Mouse (Mus musculus) C2C12 (cell line): ENCODE results near the gene Gm8994.

Source experiments
- CEBPB ChIP-seq: IDR thresholded peaks from one replicate; pipeline ENCODE4 v1.6.1; 2011; ENCODE audit warnings: low read depth, mild to moderate bottlenecking, control low read depth, moderate library complexity
- CTCF ChIP-seq: IDR thresholded peaks from one replicate; pipeline ENCODE4 v1.5.1; 2011; ENCODE audit not compliant: control insufficient read depth, insufficient read depth, insufficient read length
- MAX ChIP-seq: IDR thresholded peaks from one replicate; pipeline ENCODE4 v1.6.1; 2011; ENCODE audit warnings: mild to moderate bottlenecking, control low read depth
- MYOD1 ChIP-seq: IDR thresholded peaks from one replicate; pipeline ENCODE4 v1.6.1; 2011; ENCODE audit warnings: low read depth; ENCODE audit not compliant: control insufficient read depth, insufficient read length
- MYOG ChIP-seq: IDR thresholded peaks from one replicate; pipeline ENCODE4 v1.6.1; 2011; ENCODE audit not compliant: control insufficient read depth, insufficient read length; ENCODE audit errors: extremely low read depth
- USF1 ChIP-seq: IDR thresholded peaks from one replicate; pipeline ENCODE4 v1.6.1; 2011; ENCODE audit warnings: low read depth, mild to moderate bottlenecking, control low read depth, moderate library complexity

GRCm38 (mm10) chr6:136347053-136347452 lies 19.7 kb downstream of the Gm8994 start:
- TF ChIP-seq CTCF (no peak), MAX (no peak), USF1 (no peak), MYOD1 (no peak), CEBPB (no peak), MYOG (no peak)
